Mouse (Mus musculus): ENCODE results near the gene Faxc. TPM values are rescaled to one million over a fixed set of nuclear protein-coding genes. Genes with fewer than 3 reads are reported as not detected.

Faxc gene
- polyA plus RNA-seq, 1 experiment from 2014 or later = 29.6 TPM

GRCm38 (mm10) chr4:21990580-21991235 is 59.6 kb downstream of the Faxc start:
- H3K36me3 ChIP-seq (replicated peaks; ENCODE audit: control insufficient read depth, insufficient read depth) = peaks cover 32% of the 10 kb centered on the region
- H3K9ac ChIP-seq = no peak overlapping the region
- no peak for ATAC-seq (ENCODE audit: low FRiP score)
- no peak overlapping the region for H3K4me3 ChIP-seq (replicated peaks; ENCODE audit: low read length)
- H3K9me3 ChIP-seq (ENCODE audit: control insufficient read depth, low read length) = no peaks in the 10 kb centered on the region
- no peaks in the 10 kb centered on the region for H3K27me3 ChIP-seq (ENCODE audit: control insufficient read depth, insufficient read depth, low read length)
- H3K27ac ChIP-seq = no peak overlapping the region
- peak; percentile 83 for DNase-seq (ENCODE audit: low spot score)
- no peak overlapping the region for H3K4me2 ChIP-seq (replicated peaks)
- 42% methylated on average over 3 of the region's 3 CpGs for WGBS
- H3K4me1 ChIP-seq (replicated peaks; ENCODE audit: control insufficient read depth, insufficient read depth, low read length) = no peaks in the 10 kb centered on the region

GRCm38 (mm10) chr4:22017656-22018379 is 86.7 kb downstream of the Faxc start:
- H3K9ac ChIP-seq = no peak overlapping the region
- WGBS = 11% methylated on average over 9 of the region's 9 CpGs
- no peaks in the 10 kb centered on the region for H3K36me3 ChIP-seq (replicated peaks; ENCODE audit: control insufficient read depth, insufficient read depth)
- H3K27ac ChIP-seq = no peak overlapping the region
- ATAC-seq (ENCODE audit: low FRiP score) (peak; percentile 89), DNase-seq (ENCODE audit: low spot score) (peak; percentile 95)
- H3K4me2 ChIP-seq (replicated peaks) = peak overlapping the region; percentile 28
- 0 out of 2 replicates have a peak, but pooled peaks cover 4% of the 10 kb centered on the region for H3K9me3 ChIP-seq (ENCODE audit: control insufficient read depth, low read length)
- H3K4me1 ChIP-seq (replicated peaks; ENCODE audit: control insufficient read depth, insufficient read depth, low read length) = peaks cover 5% of the 10 kb centered on the region; the same call in 1 of the 2 replicates
- H3K4me3 ChIP-seq (replicated peaks; ENCODE audit: low read length) = no peak overlapping the region
- no peaks in the 10 kb centered on the region for H3K27me3 ChIP-seq (ENCODE audit: control insufficient read depth, insufficient read depth, low read length)

- Histone ChIP-seq H3K4me1 (replicated peaks; ENCODE audit: control insufficient read depth, insufficient read depth, low read length) (peaks cover 5% of the 10 kb centered on the region; the same call in 1 of the 2 replicates), H3K4me3 (replicated peaks; ENCODE audit: low read length) (no peak overlapping the region), H3K9ac (no peak overlapping the region), H3K9me3 (ENCODE audit: control insufficient read depth, low read length) (0 out of 2 replicates have a peak, but pooled peaks cover 1% of the 10 kb centered on the region), H3K27me3 (ENCODE audit: control insufficient read depth, insufficient read depth, low read length) (no peaks in the 10 kb centered on the region), H3K36me3 (replicated peaks; ENCODE audit: control insufficient read depth, insufficient read depth) (no peaks in the 10 kb centered on the region), H3K27ac (no peak overlapping the region), H3K4me2 (replicated peaks) (peak overlapping the region; percentile 28)
- 28% methylated on average over 5 of the region's 5 CpGs for WGBS
- ATAC-seq (ENCODE audit: low FRiP score) (peak; percentile 32; the same call in 1 of the 2 replicates), DNase-seq (ENCODE audit: low spot score) (no peak)
These were observed 87.3 kb downstream of the Faxc start for GRCm38 (mm10) chr4:22018414-22018813.

- no peak overlapping the region for H3K4me3 ChIP-seq (replicated peaks; ENCODE audit: low read length)
- ATAC-seq (ENCODE audit: low FRiP score) (peak; percentile 55; the same call in 1 of the 2 replicates), DNase-seq (ENCODE audit: low spot score) (peak; percentile 34)
- H3K9me3 ChIP-seq (ENCODE audit: control insufficient read depth, low read length) = no peaks in the 10 kb centered on the region
- H3K36me3 ChIP-seq (replicated peaks; ENCODE audit: control insufficient read depth, insufficient read depth) = no peaks in the 10 kb centered on the region
- H3K4me1 ChIP-seq (replicated peaks; ENCODE audit: control insufficient read depth, insufficient read depth, low read length) = no peaks in the 10 kb centered on the region
- no peak overlapping the region for H3K27ac ChIP-seq
- H3K9ac ChIP-seq = no peak overlapping the region
- WGBS = 38% methylated on average over 2 of the region's 2 CpGs
- no peak overlapping the region for H3K4me2 ChIP-seq (replicated peaks)
- no peaks in the 10 kb centered on the region for H3K27me3 ChIP-seq (ENCODE audit: control insufficient read depth, insufficient read depth, low read length)
These were observed 98.8 kb downstream of the Faxc start for GRCm38 (mm10) chr4:22029951-22030350.

Other genes starting within 250 kb of the Faxc start
- 0.40 and 0.64 TPM in 2 replicates for gene Prdm13, start 245.4 kb upstream of the Faxc start, polyA plus RNA-seq (2014; fragmentation: Nextera tagmentation; extraction: Ambion mirVana)
- 71.7 and 73.7 TPM in 2 replicates for gene Ccnc, start 203.6 kb upstream of the Faxc start, polyA plus RNA-seq (2014; fragmentation: Nextera tagmentation; extraction: Ambion mirVana)
- gene Usp45, start 164.2 kb upstream of the Faxc start, polyA plus RNA-seq (2014; fragmentation: Nextera tagmentation; extraction: Ambion mirVana) = 8.2 and 8.5 TPM in 2 replicates
- 23.8 and 25.2 TPM in 2 replicates for gene Tstd3, start 164.1 kb upstream of the Faxc start, polyA plus RNA-seq (2014; fragmentation: Nextera tagmentation; extraction: Ambion mirVana)
- 155 and 166 TPM in 2 replicates for gene Pnisr, start 83.7 kb upstream of the Faxc start, polyA plus RNA-seq (2014; fragmentation: Nextera tagmentation; extraction: Ambion mirVana)
- 15.2 and 16.7 TPM in 2 replicates for gene Coq3, start 51.7 kb upstream of the Faxc start, polyA plus RNA-seq (2014; fragmentation: Nextera tagmentation; extraction: Ambion mirVana)

Data from hindbrain, embryonic 14.5 days (tissue).